In genomic region chr5:33723641-33724465, GRCm38 (mm10) we compare ENCODE assay signal across 8 mouse cellular contexts. TPM values are rescaled to one million over a fixed set of nuclear protein-coding genes. Genes with fewer than 3 reads are reported as not detected.
A peak's percentile ranks its signal among the peaks of the same experiment; 100 is the strongest.
DNase-seq lines count a peak whose midpoint lies in the region; ATAC-seq and TF ChIP-seq lines count a peak whose summit lies in the region.

No protein-coding gene starts in this region.

- WGBS in intestine, embryonic 14.5 days = 9% methylated on average over 36 of the region's 36 CpGs
- WGBS in liver, embryonic 16.5 days (ENCODE audit: insufficient replicate concordance) = 15% methylated on average over 36 of the region's 36 CpGs

- peak; percentile 19 for DNase-seq in adrenal gland, postnatal 14 days
- DNase-seq in adrenal gland, adult (ENCODE audit: inconsistent age in 2 of 2, low spot score in 1 of 2) = no peak
- DNase-seq in intestine, embryonic 14.5 days (ENCODE audit: low spot score) = peak; percentile 76
- DNase-seq in layer of hippocampus, adult 11-12 months (ENCODE audit: low spot score) = no peak
- no peak for DNase-seq in layer of hippocampus, adult 9-10 months (ENCODE audit: low spot score)
- DNase-seq in cerebellum, postnatal 25 days = no peak

- peak; percentile 36 for ATAC-seq in intestine, embryonic 14.5 days (replicated peaks; ENCODE audit: low FRiP score, low TSS enrichment, low read depth)
- peak; percentile 33 for ATAC-seq in liver, embryonic 16.5 days (ENCODE audit: low read depth)

- H3K27ac ChIP-seq in bone marrow macrophage, adult 2 months (ENCODE audit: insufficient read depth, low read depth, low read length) = no peak overlapping the region
- H3K27ac ChIP-seq in intestine, embryonic 14.5 days (ENCODE audit: low read depth) = peak overlapping the region; percentile 74
- peak overlapping the region; percentile 35; the same call in 1 of the 2 replicates for H3K27ac ChIP-seq in liver, embryonic 16.5 days (ENCODE audit: low read length)

- peaks cover 18% of the 10 kb centered on the region for H3K27me3 ChIP-seq in intestine, embryonic 14.5 days (replicated peaks; ENCODE audit: control insufficient read depth, insufficient read depth, low read length)
- H3K27me3 ChIP-seq in liver, embryonic 16.5 days (ENCODE audit: control insufficient read depth, insufficient read depth, low read depth, low read length) = peaks cover 54% of the 10 kb centered on the region

- H3K36me3 ChIP-seq in intestine, embryonic 14.5 days (ENCODE audit: control insufficient read depth, insufficient read depth, low read length) = no peaks in the 10 kb centered on the region; the same call in 1 of the 2 replicates
- H3K36me3 ChIP-seq in liver, embryonic 16.5 days (ENCODE audit: control insufficient read depth, insufficient read depth) = no peaks in the 10 kb centered on the region

- H3K9me3 ChIP-seq in intestine, embryonic 14.5 days (ENCODE audit: control insufficient read depth, low read length) = no peaks in the 10 kb centered on the region
- no peaks in the 10 kb centered on the region for H3K9me3 ChIP-seq in liver, embryonic 16.5 days (replicated peaks; ENCODE audit: control insufficient read depth, low read length)

- H3K4me1 ChIP-seq in bone marrow macrophage, adult 2 months (ENCODE audit: control insufficient read depth, insufficient read depth, low read length) = no peaks in the 10 kb centered on the region
- H3K4me1 ChIP-seq in intestine, embryonic 14.5 days (replicated peaks; ENCODE audit: control insufficient read depth, insufficient read depth, low read length) = peaks cover 11% of the 10 kb centered on the region
- peaks cover 10% of the 10 kb centered on the region; the same call in 1 of the 2 replicates for H3K4me1 ChIP-seq in liver, embryonic 16.5 days (ENCODE audit: control insufficient read depth, low read depth, low read length)

- peak overlapping the region; percentile 49 for H3K4me3 ChIP-seq in bone marrow macrophage, adult 2 months (ENCODE audit: insufficient read depth, low read length)
- H3K4me3 ChIP-seq in intestine, embryonic 14.5 days (ENCODE audit: low read depth, low read length) = peak overlapping the region; percentile 74
- peak overlapping the region; percentile 65 for H3K4me3 ChIP-seq in liver, embryonic 16.5 days (ENCODE audit: low read depth, low read length)

- no peak for TF ChIP-seq POLR2A in bone marrow macrophage, adult 2 months (IDR thresholded peaks at IDR 0.05; ENCODE audit: borderline replicate concordance, low read depth, low read length)

- TF ChIP-seq CTCF in bone marrow macrophage, adult 2 months (IDR thresholded peaks at IDR 0.05; ENCODE audit: low read depth, low read length) = no peak

- peak overlapping the region; percentile 59 for H3K9ac ChIP-seq in intestine, embryonic 14.5 days (ENCODE audit: low read length)
- no peak overlapping the region for H3K9ac ChIP-seq in liver, embryonic 16.5 days (ENCODE audit: low read depth, low read length)

- H3K4me2 ChIP-seq in intestine, embryonic 14.5 days (ENCODE audit: low read length) = peak overlapping the region; percentile 99
- peak overlapping the region; percentile 65 for H3K4me2 ChIP-seq in liver, embryonic 16.5 days (ENCODE audit: low read depth, low read length)

RNA-seq across cellular contexts. Expression of gene Fgfr3, which starts 2.4 kb away (rescaled TPM):
- total RNA-seq in adrenal gland, postnatal 14 days (2021) = 6.4 and 7.8 TPM in 2 replicates
- polyA plus RNA-seq in bone marrow macrophage, adult 2 months (2012; ENCODE audit: insufficient read depth, insufficient read length, missing spikeins) = not detected in 2 replicates
- polyA plus RNA-seq in intestine, embryonic 14.5 days (2014; fragmentation: Nextera tagmentation; extraction: Ambion mirVana) = 11.1 and 13.7 TPM in 2 replicates
- polyA plus RNA-seq in liver, embryonic 16.5 days (2015; fragmentation: Nextera tagmentation; extraction: Ambion mirVana) = 2.9 and 3.4 TPM in 2 replicates

RNA-seq across cellular contexts. Expression of gene Letm1, which starts 58.8 kb away (rescaled TPM):
- total RNA-seq in adrenal gland, postnatal 14 days (2021) = 160 and 173 TPM in 2 replicates
- polyA plus RNA-seq in bone marrow macrophage, adult 2 months (2012; ENCODE audit: insufficient read depth, insufficient read length, missing spikeins) = 23.4 and 26.9 TPM in 2 replicates
- polyA plus RNA-seq in intestine, embryonic 14.5 days (2014; fragmentation: Nextera tagmentation; extraction: Ambion mirVana) = 39.8 and 43.8 TPM in 2 replicates
- polyA plus RNA-seq in liver, embryonic 16.5 days (2015; fragmentation: Nextera tagmentation; extraction: Ambion mirVana) = 12.9 and 14.7 TPM in 2 replicates

Comparison
In these comparisons a context has a peak if more than half of its experiments do, and no peak if none do; other contexts are left out.
1. DNase-seq: peak in adrenal gland, postnatal 14 days (single experiment) and intestine, embryonic 14.5 days (single experiment); none in adrenal gland, adult (0 of 2), layer of hippocampus, adult 11-12 months (single experiment), layer of hippocampus, adult 9-10 months (single experiment) and cerebellum, postnatal 25 days (0 of 2).
2. Peak in every context shown above with its lines, with median percentiles within 50 percentile points of each other: H3K4me3 ChIP-seq.